Mouse (Mus musculus) heart, postnatal 14 days (tissue): Measurements from ENCODE around the gene Hcst. TPM values are rescaled to one million over a fixed set of nuclear protein-coding genes. Genes with fewer than 3 reads are reported as not detected.

Experiments
- DNase-seq, 2 experiments: peaks; one replicate each; pipeline ENCODE4 v3.0.0; 2021 to 2022
- intact Hi-C: fragments of 180-260 bp; cut with DNase I; formaldehyde crosslinking; loops from one replicate; pipeline ENCODE4 v1.15.1; 2025
- total RNA-seq, 2 experiments: library from RNA; stranded (reverse); gene quantifications; 2 replicates each; pipeline ENCODE4 v1.2.3; 2021

Gene Hcst
- total RNA-seq, 2 experiments from 2014 or later, result 1.2 to 1.3 TPM

DNA sequence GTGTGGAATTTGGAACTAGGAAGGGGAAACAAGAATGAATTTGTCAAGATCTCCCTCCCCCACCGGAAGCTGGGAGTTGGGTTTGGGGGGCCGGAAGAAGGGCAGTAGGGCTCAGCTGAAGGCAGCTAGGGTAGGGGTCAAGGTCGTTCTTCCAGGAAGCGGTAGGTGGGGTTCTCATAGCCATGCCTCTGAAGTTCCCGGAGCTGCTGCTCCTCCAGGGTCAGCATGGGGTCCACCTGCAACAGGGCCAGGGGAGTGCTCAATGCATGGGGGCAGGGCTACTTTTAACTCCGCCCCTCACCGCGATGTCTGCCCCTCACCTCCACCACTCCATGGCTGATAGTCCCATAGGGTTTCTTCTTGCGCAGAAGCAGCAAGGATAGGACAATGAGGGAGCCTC is 15.5 kb upstream of the Hcst start:
- DNase-seq, result no peak
- intact Hi-C loops, result no loop called here

DNA sequence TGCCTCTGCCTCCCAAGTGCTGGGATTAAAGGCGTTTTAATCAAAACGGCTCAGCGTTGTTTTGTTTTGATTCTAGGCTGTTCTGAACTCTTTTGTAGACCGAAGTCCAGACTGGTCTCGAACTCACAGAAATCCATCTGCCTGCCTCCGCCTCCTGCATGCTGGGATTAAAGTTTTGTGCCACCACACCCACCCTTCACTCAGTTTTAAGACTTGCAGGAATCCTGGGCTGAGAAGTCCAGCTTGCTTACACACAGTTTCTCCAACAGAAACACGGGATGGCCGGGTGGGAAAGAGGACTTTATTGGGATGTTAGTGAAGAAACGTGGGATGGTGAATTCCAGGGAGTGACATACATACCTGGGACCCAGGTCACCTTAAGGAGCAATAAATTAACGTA is 15.0 kb upstream of the Hcst start:
- no peak for DNase-seq
- intact Hi-C loops, result no loop called here

DNA sequence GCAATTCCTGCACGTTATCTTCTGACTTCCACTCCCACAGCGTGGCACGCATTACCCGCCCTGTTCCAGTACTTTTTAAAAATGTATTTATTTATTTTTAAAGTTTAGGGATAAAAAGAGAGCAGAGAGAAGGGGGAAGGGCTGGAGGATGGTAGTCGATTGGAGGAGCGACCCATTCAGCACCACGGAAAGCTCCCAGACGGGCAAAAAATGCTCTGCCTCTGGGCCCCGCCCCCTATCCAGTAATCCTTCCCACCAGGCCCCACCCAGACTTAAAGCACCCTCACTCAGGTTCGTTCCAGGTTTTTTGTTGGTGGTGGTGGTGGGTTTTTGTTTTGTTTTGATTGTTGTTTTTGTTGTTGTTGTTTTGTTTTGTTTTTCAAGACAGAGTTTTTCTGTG is 14.6 kb upstream of the Hcst start:
- intact Hi-C loops, result no loop called here
- peak; percentile 50 to 72 for DNase-seq

DNA sequence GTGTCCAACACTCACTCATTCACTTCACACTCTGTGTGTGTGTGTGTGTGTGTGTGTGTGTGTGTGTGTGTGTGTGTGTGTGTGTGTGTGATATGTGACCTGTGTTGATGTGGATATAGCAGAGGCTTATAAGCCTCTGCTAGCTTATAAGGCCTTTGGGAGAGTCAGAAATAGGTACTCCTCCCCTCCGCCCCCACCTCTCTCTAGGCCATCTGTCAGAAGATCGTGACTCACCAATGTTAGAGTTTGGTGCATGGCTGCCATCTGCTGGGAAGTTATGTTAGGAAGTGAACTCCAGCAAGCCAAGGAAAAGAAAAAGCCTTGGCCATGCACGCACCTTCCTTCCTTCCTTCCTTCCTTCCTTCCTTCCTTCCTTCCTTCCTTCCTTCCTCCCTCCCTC is 12.1 kb upstream of the Hcst start:
- peak; percentile 49 to 62 for DNase-seq
- intact Hi-C loops, result loop anchor here (1.0 kb wide), 1 partner anchor 58 kb away; no protein-coding TSS in a partner anchor

GRCm38 (mm10) chr7:30430191-30430590 is 10.5 kb upstream of the Hcst start:
- DNase-seq, result no peak
- intact Hi-C loops, result no loop called here

- no peak for DNase-seq
- intact Hi-C loops, result no loop called here
Measured at GRCm38 (mm10) chr7:30429327-30429726, 9.7 kb upstream of the Hcst start.

DNA sequence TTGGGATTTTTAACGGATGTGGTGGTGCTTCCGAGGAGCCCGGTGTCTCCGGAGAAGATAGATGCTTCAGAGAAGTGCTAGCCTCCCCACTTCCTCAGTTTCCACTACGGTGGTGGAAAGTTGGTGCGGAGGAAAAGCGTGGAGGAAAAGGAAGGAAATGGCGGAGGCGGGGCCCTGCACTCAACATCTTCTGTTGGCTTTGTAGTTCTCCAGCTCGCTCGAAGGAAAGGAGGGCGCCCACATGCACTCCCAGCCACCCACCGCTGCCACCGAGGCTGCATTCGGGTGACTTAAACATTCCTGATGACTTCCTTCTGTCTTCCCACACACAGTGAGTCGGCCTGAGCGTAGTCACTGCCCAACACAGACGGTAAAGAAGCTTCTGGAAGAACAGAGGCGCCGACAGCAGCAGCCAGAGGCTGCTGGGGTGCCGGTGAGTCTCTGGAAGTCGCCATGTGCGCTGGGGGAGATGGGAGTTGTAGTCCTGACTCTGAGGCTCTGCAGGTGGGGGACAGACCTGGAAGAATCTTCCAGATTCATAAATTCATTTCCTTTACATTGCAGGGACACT is 3.5 kb upstream of the Hcst start:
- intact Hi-C loops, result no loop called here

DNA sequence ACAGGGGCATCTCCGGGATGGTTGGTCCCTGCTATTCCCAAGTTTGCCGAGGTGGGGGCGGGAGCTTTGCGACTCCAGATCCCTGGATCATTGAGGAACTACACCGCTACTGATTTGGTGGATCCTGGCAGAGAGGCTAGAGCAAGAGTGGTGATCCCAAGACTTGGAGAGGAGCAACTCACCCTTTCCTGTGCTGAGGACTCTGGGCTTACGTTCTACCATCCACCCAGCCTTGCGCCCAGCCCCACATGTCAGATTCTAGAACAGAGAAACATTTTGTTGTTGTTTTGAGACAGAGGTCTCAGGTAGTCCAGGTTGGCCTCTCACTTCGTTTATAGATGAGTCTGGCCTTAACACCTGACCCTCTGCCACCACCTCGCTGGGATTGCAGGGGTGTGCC is 2.9 kb upstream of the Hcst start:
- DNase-seq, result no peak
- intact Hi-C loops, result no loop called here

More for the DNA sequence above, 3.5 kb upstream of the Hcst start:
- peak; percentile 10 to 19 for DNase-seq

- intact Hi-C loops, result no loop called here
- DNase-seq, result peak; percentile 80 to 81
Measured at GRCm38 (mm10) chr7:30421890-30422435, 2.3 kb upstream of the Hcst start.

GRCm38 (mm10) chr7:30421175-30421889 is 1.7 kb upstream of the Hcst start, which contains the start of gene Nfkbid:
Gene Nfkbid (plus strand): TSS chr7:30421732.
- intact Hi-C loops, result no loop called here
- peak; percentile 51 to 63 for DNase-seq

GRCm38 (mm10) chr7:30420673-30421072 is 1.0 kb upstream of the Hcst start:
- intact Hi-C loops, result no loop called here
- no peak for DNase-seq

DNA sequence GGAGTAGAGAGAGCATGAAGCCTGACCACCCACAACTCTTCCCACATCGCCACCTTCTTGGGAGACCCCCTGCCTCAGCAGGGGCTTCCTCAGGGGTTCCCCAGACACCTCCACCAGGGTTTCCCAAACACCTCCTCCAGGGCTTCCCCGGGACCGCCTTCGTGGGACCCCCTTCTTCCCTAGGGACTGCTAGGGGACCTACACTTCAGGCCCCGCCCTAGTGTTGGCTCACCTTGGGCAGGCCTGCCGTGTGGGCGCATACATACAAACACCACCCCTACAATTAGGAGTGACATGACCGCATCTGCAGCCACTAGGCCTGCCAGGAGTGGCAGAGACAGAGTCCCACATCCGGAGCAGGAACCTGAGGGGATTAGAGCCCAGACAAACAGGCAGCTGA is 1.8 kb downstream of the Hcst start:
- intact Hi-C loops, result no loop called here
- no peak for DNase-seq

DNA sequence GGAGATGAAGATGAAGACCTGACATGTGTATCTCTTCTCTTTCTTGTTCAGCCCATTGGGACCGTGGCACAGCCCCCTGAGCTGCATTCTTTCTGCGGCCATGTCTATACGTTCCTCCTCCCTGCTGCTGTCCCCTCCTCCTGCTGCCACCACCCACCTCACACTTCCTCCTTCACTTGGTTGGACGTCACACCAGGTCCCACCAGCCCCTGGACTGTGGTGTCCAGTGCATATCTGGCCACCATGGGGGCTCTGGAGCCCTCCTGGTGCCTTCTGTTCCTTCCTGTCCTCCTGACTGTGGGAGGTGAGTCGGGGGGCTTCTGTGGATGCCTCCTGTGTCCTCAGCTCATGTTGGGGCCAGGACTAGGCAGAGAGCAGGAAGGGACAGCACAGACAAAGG is 6.1 kb downstream of the Hcst start, which contains the start of gene Tyrobp:
Gene Tyrobp (plus strand): TSS at position 165 of the 400 bp plus-strand sequence.
- intact Hi-C loops, result no loop called here
- DNase-seq, result no peak

DNA sequence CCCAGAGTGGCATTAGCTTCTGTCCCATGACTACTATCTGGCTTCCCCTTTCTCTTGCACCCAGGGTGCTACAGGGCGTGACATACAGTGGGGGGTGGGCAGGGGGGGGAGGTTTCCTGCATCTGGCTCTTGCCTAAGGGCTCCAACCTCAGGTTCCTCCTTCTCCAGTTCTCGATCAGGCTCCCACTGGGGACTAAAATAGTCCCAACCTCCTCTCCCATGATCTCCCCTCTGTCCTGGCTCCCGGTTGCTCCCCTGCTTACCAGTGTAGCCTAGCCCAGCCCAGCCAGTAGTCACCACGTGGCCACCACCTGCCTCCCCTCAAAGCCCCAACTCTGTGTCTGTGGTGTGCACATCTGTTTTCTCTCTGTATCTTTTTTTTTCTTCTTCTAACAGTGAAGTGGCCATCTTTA is 6.9 kb downstream of the Hcst start:
- intact Hi-C loops, result no loop called here
- DNase-seq, result no peak

GRCm38 (mm10) chr7:30411023-30411422 is 8.6 kb downstream of the Hcst start:
- DNase-seq, result no peak
- intact Hi-C loops, result no loop called here

DNA sequence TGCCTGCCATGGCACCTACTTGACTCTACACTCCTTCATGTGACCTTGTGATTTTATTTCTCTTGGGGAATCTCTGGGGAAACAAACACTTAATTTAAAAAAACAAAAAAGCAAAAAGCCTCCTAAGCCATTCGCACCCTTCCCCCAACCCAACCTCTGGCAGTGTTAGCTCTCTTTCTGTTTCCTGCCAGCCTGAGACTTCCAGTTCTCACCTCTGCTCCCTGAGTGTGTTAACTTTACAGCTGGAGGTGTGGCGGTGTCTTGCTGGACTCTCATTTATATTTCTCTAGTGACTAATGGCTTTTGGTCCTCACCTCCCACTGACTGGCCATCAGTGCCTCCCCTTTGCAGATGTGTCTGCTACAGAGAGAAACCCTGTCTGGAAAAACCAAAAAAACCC is 9.9 kb downstream of the Hcst start:
- intact Hi-C loops, result no loop called here
- no peak for DNase-seq

- intact Hi-C loops, result no loop called here
- DNase-seq, result no peak
Measured at GRCm38 (mm10) chr7:30408639-30409038, 11.0 kb downstream of the Hcst start.

DNA sequence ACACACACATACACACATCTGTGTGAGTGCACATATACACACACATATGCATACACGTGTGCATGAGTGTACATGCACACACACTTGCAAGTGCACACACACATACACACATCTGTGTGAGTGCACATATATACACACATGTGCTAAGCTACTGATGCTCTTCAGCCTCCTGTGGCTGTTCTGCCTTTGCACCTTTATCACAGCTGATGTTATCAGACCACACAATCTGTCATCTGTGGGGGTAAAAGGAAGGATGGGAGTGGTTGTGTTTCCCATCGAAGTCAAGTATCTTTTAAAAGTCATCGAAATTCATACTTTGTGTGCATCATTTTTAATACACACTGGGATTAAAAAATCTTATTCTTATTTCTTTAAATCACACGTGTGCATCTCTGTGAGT is 17.3 kb downstream of the Hcst start:
- intact Hi-C loops, result no loop called here
- no peak for DNase-seq

DNA sequence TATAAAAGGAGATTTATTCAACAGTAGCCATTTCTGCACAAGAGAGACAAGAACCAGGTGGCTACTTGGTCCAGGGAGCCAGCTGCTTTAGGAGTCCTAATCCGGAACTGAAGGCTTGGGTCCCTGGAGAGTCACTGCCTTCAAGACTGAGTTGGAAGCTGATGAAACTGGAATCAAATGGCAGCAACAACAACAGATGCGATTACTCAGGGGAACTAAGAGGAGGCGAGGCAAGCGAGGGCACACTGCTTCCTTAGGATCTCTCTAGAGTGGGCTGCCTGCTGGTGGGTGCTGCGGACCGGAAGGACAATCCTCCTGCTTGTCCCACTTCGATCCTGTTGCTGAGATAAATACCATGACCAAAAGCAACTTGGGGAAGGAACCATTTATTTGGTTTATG is 20.0 kb downstream of the Hcst start:
- no peak for DNase-seq
- intact Hi-C loops, result no loop called here

DNA sequence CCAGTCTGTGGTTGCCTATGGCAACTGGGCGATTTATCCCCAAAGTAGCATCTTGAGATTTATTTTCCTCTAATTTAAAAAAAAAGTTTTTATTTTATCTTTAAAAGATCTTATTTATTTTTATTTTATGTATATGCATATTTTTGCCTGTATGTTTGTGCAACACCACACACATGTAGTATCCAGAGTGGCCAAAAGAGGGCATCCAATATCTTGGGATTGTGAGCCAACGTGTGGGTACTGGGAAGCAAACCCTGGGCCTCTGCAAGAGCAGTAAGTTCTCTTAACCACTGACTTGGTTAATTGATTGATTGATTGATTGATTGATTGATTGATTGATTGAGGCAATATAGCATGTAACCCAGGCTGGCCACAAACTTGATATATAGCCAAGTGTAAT is 24.8 kb downstream of the Hcst start:
- DNase-seq, result no peak
- intact Hi-C loops, result no loop called here

DNA sequence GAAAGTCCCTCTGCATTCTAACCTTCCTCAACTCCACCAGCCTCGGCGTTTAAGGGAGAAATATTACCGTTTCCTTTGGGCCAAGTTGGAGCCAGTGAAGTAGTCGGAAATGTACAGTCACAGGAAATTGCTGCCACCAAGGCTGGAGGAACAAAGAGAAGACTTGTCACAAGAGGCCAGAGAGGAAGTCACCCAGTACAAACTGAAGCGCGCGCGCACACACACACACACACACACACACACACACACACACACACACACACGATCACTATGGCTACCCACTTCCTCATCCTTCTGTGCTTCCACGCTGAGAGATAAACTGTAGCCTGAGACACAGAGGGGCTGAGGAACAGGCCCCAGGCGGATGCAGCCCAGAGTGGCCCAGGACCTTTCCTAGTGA is 25.3 kb downstream of the Hcst start:
- intact Hi-C loops, result no loop called here
- peak; percentile 15 to 20 for DNase-seq

DNA sequence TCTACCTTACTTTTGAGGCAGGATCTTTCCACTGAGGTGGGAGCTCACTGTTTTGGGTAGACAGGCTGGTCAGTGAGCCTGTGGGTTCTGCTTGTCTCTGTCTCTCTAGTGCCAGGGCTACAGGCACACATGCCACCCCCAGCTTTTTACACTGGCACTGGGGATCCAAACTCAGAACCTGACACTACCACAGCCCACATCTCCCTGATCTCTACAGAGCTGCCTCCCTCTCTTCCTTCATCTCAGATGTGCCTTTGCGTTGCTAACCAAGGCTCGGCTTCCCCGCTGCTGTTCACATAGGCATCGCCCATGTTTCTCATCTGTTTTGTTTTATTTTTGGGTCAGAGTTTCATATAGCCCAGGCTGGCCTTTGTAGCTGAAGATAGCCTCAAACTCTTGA is 26.0 kb downstream of the Hcst start:
- no peak for DNase-seq
- intact Hi-C loops, result no loop called here
